Mouse (Mus musculus): ENCODE results near the gene Syndig1l. TPM values are rescaled to one million over a fixed set of nuclear protein-coding genes. Genes with fewer than 3 reads are reported as not detected.

The Syndig1l gene
- polyA plus RNA-seq (2012; fragmentation: generic; extraction: Trizol), result not detected

DNA sequence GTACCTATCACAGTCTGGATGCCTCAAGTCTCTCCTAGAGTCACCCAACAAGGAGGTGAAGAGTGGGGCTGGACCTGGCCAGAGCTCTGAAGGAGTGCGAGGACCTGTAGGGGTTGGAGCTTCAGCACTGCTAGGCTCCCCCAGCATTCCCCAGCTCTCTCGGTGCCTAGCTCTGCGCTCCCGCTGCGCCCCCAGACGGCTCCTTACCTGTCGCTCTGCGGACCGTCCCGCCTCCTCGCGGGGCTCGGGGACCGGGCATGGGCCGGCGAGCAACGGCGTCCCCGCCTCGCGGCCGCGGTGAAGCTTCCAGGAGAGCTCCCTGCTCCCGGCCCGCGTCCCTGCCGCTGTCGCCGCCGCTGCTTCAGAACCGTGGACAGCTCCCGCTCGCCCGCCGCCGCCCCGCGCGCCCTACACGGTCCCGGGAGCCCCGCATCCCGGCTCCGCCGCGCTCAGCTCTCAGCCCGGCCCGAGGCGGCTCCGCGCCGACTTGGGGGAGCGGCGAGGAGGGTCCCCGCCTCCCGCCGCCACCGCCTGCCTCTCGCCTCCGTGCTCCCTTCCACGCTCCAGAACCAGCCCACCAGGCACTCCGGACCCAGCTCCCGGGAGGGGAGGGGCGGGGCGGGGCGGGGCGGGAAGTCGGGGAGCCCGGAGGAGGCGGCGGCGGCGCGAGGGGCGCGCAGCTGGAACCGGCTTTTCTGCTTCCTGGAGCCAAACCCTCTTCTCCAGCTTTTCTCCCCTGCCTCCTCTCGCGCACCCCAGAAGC lies at the start of gene Syndig1l:
Gene Syndig1l, minus strand, starts transcription at position 513 of the 763 bp plus-strand sequence.
- TF ChIP-seq E2F4 (IDR thresholded peaks at IDR 0.05; ENCODE audit: insufficient read depth), result no peak
- TF ChIP-seq REST (IDR thresholded peaks at IDR 0.05; ENCODE audit: insufficient read depth, insufficient read length), result peak; percentile 94
- Histone ChIP-seq H3K4me3 (no peak within 1 kb of the TSS), H3K4me2 (ENCODE audit: low read depth) (no peak within 1 kb of the TSS), H3K27me3 (ENCODE audit: control insufficient read depth, insufficient read depth, insufficient read length) (peaks cover 76% of the 10 kb centered on the region), H3ac (ENCODE audit: control insufficient read depth, insufficient read length) (no peak within 1 kb of the TSS), H3K36me3 (ENCODE audit: control insufficient read depth, insufficient read depth) (no peaks in the 10 kb centered on the region), H3K79me2 (ENCODE audit: control insufficient read depth, insufficient read depth) (no peaks in the 10 kb centered on the region)

DNA sequence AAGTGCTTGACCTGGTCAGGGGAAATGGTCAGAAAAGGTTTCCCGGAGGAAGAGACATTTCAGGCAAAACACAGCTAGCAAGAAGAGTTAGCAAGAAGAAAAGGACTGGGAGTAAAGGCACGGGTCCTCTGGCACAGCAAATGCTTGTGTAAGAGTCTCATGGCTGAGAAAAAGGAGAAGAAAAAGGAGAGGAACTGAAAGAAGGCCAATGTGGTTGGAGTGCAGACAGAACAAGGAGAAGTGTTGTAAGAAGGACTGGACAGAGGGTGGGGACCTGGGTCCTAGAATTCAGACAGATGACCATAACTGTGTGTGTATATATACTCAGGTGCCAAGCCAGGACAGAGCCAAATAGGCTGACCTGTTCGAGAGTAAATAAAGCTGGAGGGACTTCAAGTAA lies 49.5 kb upstream of the Syndig1l start:
- Histone ChIP-seq H3K36me3 (ENCODE audit: control insufficient read depth, insufficient read depth) (no peaks in the 10 kb centered on the region), H3K4me3 (no peak overlapping the region), H3K79me2 (ENCODE audit: control insufficient read depth, insufficient read depth) (no peaks in the 10 kb centered on the region), H3ac (ENCODE audit: control insufficient read depth, insufficient read length) (no peak overlapping the region), H3K4me2 (ENCODE audit: low read depth) (no peak overlapping the region), H3K27me3 (ENCODE audit: control insufficient read depth, insufficient read depth, insufficient read length) (no peaks in the 10 kb centered on the region)
- no peak for TF ChIP-seq MYOG (IDR thresholded peaks at IDR 0.05; ENCODE audit: control insufficient read depth in 1 of 3, insufficient read depth in 1 of 3, insufficient read length in 2 of 3, low read depth in 2 of 3)
- TF ChIP-seq CEBPB (IDR thresholded peaks at IDR 0.05; ENCODE audit: insufficient read depth, poor library complexity, severe bottlenecking), result no peak
- no peak for TF ChIP-seq USF1 (IDR thresholded peaks at IDR 0.05; ENCODE audit: low read depth)
- TF ChIP-seq REST (IDR thresholded peaks at IDR 0.05; ENCODE audit: insufficient read depth, insufficient read length), result no peak
- no peak for TF ChIP-seq SRF (IDR thresholded peaks at IDR 0.05; ENCODE audit: control insufficient read depth, insufficient read length, low read depth)

DNA sequence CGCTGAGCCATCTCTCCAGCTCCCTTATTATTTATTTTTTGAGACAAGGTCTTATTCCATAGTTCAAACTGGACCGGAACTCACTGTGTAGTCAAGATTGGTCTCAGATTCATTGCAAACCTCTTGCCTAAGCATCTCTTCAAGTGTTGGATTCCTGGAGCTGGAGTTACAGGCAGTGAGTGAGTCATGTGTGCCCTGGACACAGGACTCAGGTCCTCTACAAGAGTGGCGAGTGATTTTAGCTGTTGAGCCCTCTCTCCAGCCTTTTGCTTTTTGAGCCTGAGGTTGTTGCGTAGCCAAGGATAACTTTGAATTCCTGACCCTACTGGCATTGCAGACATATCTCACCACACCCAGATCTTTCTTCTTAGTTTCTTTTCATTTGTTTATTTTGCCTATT lies 47.1 kb upstream of the Syndig1l start:
- no peaks in the 10 kb centered on the region for H3K27me3 ChIP-seq (ENCODE audit: control insufficient read depth, insufficient read depth, insufficient read length)
- no peaks in the 10 kb centered on the region for H3K79me2 ChIP-seq (ENCODE audit: control insufficient read depth, insufficient read depth)
- no peak overlapping the region for H3ac ChIP-seq (ENCODE audit: control insufficient read depth, insufficient read length)
- H3K36me3 ChIP-seq (ENCODE audit: control insufficient read depth, insufficient read depth), result no peaks in the 10 kb centered on the region
- no peak overlapping the region for H3K4me2 ChIP-seq (ENCODE audit: low read depth)
- no peak for TF ChIP-seq MYOD1 (IDR thresholded peaks at IDR 0.05; ENCODE audit: control insufficient read depth in 1 of 3, insufficient read length in 2 of 3, low read depth in 2 of 3)
- no peak for TF ChIP-seq E2F4 (IDR thresholded peaks at IDR 0.05; ENCODE audit: insufficient read depth)
- TF ChIP-seq TCF3 (IDR thresholded peaks at IDR 0.05; ENCODE audit: insufficient read length, low read depth), result no peak
- TF ChIP-seq SRF (IDR thresholded peaks at IDR 0.05; ENCODE audit: control insufficient read depth, insufficient read length, low read depth), result no peak
- no peak for TF ChIP-seq MYOG (IDR thresholded peaks at IDR 0.05; ENCODE audit: control insufficient read depth in 1 of 3, insufficient read depth in 1 of 3, insufficient read length in 2 of 3, low read depth in 2 of 3)
- no peak for TF ChIP-seq REST (IDR thresholded peaks at IDR 0.05; ENCODE audit: insufficient read depth, insufficient read length)
- no peak for TF ChIP-seq TCF12 (IDR thresholded peaks at IDR 0.05; ENCODE audit: insufficient read depth, poor library complexity, severe bottlenecking)
- TF ChIP-seq POLR2AphosphoS2 (IDR thresholded peaks at IDR 0.05; ENCODE audit: insufficient read length, low read depth), result no peak
- TF ChIP-seq CEBPB (IDR thresholded peaks at IDR 0.05; ENCODE audit: insufficient read depth, poor library complexity, severe bottlenecking), result no peak
- H3K4me3 ChIP-seq, result no peak overlapping the region

DNA sequence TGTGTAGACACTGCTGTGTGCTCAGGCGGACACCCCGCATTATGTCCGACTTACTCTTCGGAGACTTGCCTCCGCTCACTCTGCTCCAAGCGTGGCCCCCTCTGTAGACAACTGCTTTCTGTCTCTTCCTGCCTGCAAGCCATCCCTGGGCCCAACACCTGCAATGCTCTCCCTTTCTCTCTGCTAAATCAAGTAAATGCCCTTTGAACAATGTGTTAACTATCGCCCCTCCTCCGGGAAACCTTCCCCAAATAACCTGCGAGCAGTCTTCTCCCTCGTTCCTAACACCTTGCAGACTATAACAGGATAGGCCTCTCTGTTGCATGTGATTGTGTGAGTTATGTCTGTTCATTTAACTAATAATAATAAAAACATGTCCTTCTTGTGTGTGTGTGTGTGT lies 44.9 kb upstream of the Syndig1l start:
- no peak for TF ChIP-seq TCF12 (IDR thresholded peaks at IDR 0.05; ENCODE audit: insufficient read depth, poor library complexity, severe bottlenecking)
- no peak overlapping the region for H3K4me3 ChIP-seq
- H3K27me3 ChIP-seq (ENCODE audit: control insufficient read depth, insufficient read depth, insufficient read length), result no peaks in the 10 kb centered on the region
- H3ac ChIP-seq (ENCODE audit: control insufficient read depth, insufficient read length), result no peak overlapping the region
- H3K79me2 ChIP-seq (ENCODE audit: control insufficient read depth, insufficient read depth), result no peaks in the 10 kb centered on the region
- no peaks in the 10 kb centered on the region for H3K36me3 ChIP-seq (ENCODE audit: control insufficient read depth, insufficient read depth)
- H3K4me2 ChIP-seq (ENCODE audit: low read depth), result no peak overlapping the region

DNA sequence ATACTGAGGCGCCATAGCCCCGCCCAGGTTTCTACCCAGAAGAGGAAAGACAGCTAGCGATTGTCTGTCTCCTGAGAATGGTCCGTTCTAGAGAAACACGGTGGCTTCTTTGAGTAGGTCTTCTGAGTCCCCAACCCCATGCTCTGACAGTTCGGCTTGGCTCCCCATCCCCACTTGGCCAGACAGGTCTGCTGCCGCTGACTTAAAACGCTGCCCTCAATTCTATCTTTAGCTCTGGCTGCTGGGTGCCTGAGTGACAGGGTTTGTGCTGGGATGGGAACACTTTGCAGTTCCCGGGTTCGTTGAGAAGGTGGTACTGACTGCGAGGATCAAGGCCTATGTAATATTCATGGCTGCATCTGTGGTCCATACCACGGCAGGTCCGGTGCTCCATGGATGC lies 34.7 kb upstream of the Syndig1l start:
- Histone ChIP-seq H3K4me2 (ENCODE audit: low read depth) (no peak overlapping the region), H3ac (ENCODE audit: control insufficient read depth, insufficient read length) (no peak overlapping the region), H3K79me2 (ENCODE audit: control insufficient read depth, insufficient read depth) (no peaks in the 10 kb centered on the region), H3K4me3 (no peak overlapping the region), H3K36me3 (ENCODE audit: control insufficient read depth, insufficient read depth) (no peaks in the 10 kb centered on the region), H3K27me3 (ENCODE audit: control insufficient read depth, insufficient read depth, insufficient read length) (peaks cover 30% of the 10 kb centered on the region)
- TF ChIP-seq USF1 (IDR thresholded peaks at IDR 0.05; ENCODE audit: low read depth) (no peak), CEBPB (IDR thresholded peaks at IDR 0.05; ENCODE audit: insufficient read depth, poor library complexity, severe bottlenecking) (no peak), TCF12 (IDR thresholded peaks at IDR 0.05; ENCODE audit: insufficient read depth, poor library complexity, severe bottlenecking) (no peak), TCF3 (IDR thresholded peaks at IDR 0.05; ENCODE audit: insufficient read length, low read depth) (no peak), SRF (IDR thresholded peaks at IDR 0.05; ENCODE audit: control insufficient read depth, insufficient read length, low read depth) (no peak)

DNA sequence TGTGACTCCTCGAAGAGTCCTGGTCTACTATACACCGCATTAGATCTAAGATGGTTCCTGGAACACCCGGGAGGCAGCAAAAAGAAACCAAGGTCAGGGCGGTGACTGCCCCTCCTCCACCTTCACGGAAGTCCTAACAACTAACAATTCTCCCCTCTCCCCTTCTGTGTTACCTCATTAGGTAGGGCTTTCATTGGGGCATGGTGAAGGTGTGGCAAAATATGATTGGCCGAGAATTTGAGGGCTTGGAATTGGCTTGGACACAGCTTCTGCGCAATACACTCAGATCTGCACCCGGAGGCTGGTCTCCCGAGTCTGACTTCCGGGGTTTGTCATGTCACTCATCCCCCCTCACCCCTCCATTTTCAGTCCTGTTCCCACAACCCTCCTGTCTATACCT lies 29.8 kb upstream of the Syndig1l start:
- Histone ChIP-seq H3ac (ENCODE audit: control insufficient read depth, insufficient read length) (no peak overlapping the region), H3K36me3 (ENCODE audit: control insufficient read depth, insufficient read depth) (no peaks in the 10 kb centered on the region), H3K4me3 (no peak overlapping the region), H3K27me3 (ENCODE audit: control insufficient read depth, insufficient read depth, insufficient read length) (peaks cover 21% of the 10 kb centered on the region), H3K79me2 (ENCODE audit: control insufficient read depth, insufficient read depth) (no peaks in the 10 kb centered on the region), H3K4me2 (ENCODE audit: low read depth) (no peak overlapping the region)
- TF ChIP-seq USF1 (IDR thresholded peaks at IDR 0.05; ENCODE audit: low read depth), result no peak
- TF ChIP-seq REST (IDR thresholded peaks at IDR 0.05; ENCODE audit: insufficient read depth, insufficient read length), result no peak
- no peak for TF ChIP-seq SRF (IDR thresholded peaks at IDR 0.05; ENCODE audit: control insufficient read depth, insufficient read length, low read depth)
- TF ChIP-seq CEBPB (IDR thresholded peaks at IDR 0.05; ENCODE audit: insufficient read depth, poor library complexity, severe bottlenecking), result no peak
- TF ChIP-seq TCF12 (IDR thresholded peaks at IDR 0.05; ENCODE audit: insufficient read depth, poor library complexity, severe bottlenecking), result no peak
- TF ChIP-seq POLR2A (IDR thresholded peaks at IDR 0.05; ENCODE audit: insufficient read length, low read depth), result no peak
- TF ChIP-seq MYOG (IDR thresholded peaks at IDR 0.05; ENCODE audit: control insufficient read depth in 1 of 3, insufficient read depth in 1 of 3, insufficient read length in 2 of 3, low read depth in 2 of 3), result no peak
- TF ChIP-seq MAX (IDR thresholded peaks at IDR 0.05; ENCODE audit: low read depth), result no peak
- TF ChIP-seq E2F4 (IDR thresholded peaks at IDR 0.05; ENCODE audit: insufficient read depth), result no peak
- no peak for TF ChIP-seq MYOD1 (IDR thresholded peaks at IDR 0.05; ENCODE audit: control insufficient read depth in 1 of 3, insufficient read length in 2 of 3, low read depth in 2 of 3)
- TF ChIP-seq TCF3 (IDR thresholded peaks at IDR 0.05; ENCODE audit: insufficient read length, low read depth), result no peak
- no peak for TF ChIP-seq POLR2AphosphoS2 (IDR thresholded peaks at IDR 0.05; ENCODE audit: insufficient read length, low read depth)
